Mouse (Mus musculus): ENCODE data around the gene Lipa. TPM values are rescaled to one million over a fixed set of nuclear protein-coding genes. Genes with fewer than 3 reads are reported as not detected.

The Lipa gene
- total and polyA plus RNA-seq, 2 experiments from 2014 or later, result 18.9 to 20.3 TPM

- no peak overlapping the region for H3K9ac ChIP-seq (replicated peaks; ENCODE audit: low read length)
- H3K4me2 ChIP-seq (ENCODE audit: low read depth, low read length), result no peak overlapping the region
- H3K4me3 ChIP-seq (ENCODE audit: low read length), result no peak overlapping the region
- no peak for TF ChIP-seq CTCF (IDR thresholded peaks at IDR 0.05; ENCODE audit: low read depth)
- no peaks in the 10 kb centered on the region for H3K9me3 ChIP-seq (ENCODE audit: low read length)
- no peaks in the 10 kb centered on the region; the same call in 1 of the 2 replicates for H3K4me1 ChIP-seq (ENCODE audit: insufficient read depth, low read length)
- ATAC-seq, result no peak
- H3K27ac ChIP-seq, result no peak overlapping the region
- WGBS, result 77% methylated on average over 12 of the region's 12 CpGs
- H3K36me3 ChIP-seq (ENCODE audit: insufficient read depth, low read length), result no peaks in the 10 kb centered on the region
- no peaks in the 10 kb centered on the region for H3K27me3 ChIP-seq (ENCODE audit: insufficient read depth, low read length)
- DNase-seq (ENCODE audit: low spot score), result no peak
Measured at GRCm38 (mm10) chr19:34523106-34523725, 4.1 kb downstream of the Lipa start.

- H3K36me3 ChIP-seq (ENCODE audit: insufficient read depth, low read length), result no peaks in the 10 kb centered on the region
- WGBS, result 91% methylated on average over 1 of the region's 1 CpGs
- H3K9ac ChIP-seq (replicated peaks; ENCODE audit: low read length), result no peak overlapping the region
- no peaks in the 10 kb centered on the region for H3K27me3 ChIP-seq (ENCODE audit: insufficient read depth, low read length)
- DNase-seq (ENCODE audit: low spot score), result no peak
- no peak for TF ChIP-seq CTCF (IDR thresholded peaks at IDR 0.05; ENCODE audit: low read depth)
- H3K4me2 ChIP-seq (ENCODE audit: low read depth, low read length), result no peak overlapping the region
- ATAC-seq, result no peak
- H3K27ac ChIP-seq, result no peak overlapping the region
- no peaks in the 10 kb centered on the region; the same call in 1 of the 2 replicates for H3K4me1 ChIP-seq (ENCODE audit: insufficient read depth, low read length)
- H3K4me3 ChIP-seq (ENCODE audit: low read length), result no peak overlapping the region
- H3K9me3 ChIP-seq (ENCODE audit: low read length), result no peaks in the 10 kb centered on the region
Measured at GRCm38 (mm10) chr19:34521978-34522377, 5.3 kb downstream of the Lipa start.

GRCm38 (mm10) chr19:34521361-34521760 lies 5.9 kb downstream of the Lipa start:
- no peak for DNase-seq (ENCODE audit: low spot score)
- WGBS, result 57% methylated on average over 2 of the region's 2 CpGs
- Histone ChIP-seq H3K9me3 (ENCODE audit: low read length) (no peaks in the 10 kb centered on the region), H3K4me3 (ENCODE audit: low read length) (no peak overlapping the region), H3K27me3 (ENCODE audit: insufficient read depth, low read length) (no peaks in the 10 kb centered on the region), H3K4me1 (ENCODE audit: insufficient read depth, low read length) (no peaks in the 10 kb centered on the region; the same call in 1 of the 2 replicates), H3K4me2 (ENCODE audit: low read depth, low read length) (no peak overlapping the region), H3K9ac (replicated peaks; ENCODE audit: low read length) (no peak overlapping the region), H3K27ac (no peak overlapping the region), H3K36me3 (ENCODE audit: insufficient read depth, low read length) (no peaks in the 10 kb centered on the region)
- no peak for TF ChIP-seq CTCF (IDR thresholded peaks at IDR 0.05; ENCODE audit: low read depth)
- ATAC-seq, result no peak

DNA sequence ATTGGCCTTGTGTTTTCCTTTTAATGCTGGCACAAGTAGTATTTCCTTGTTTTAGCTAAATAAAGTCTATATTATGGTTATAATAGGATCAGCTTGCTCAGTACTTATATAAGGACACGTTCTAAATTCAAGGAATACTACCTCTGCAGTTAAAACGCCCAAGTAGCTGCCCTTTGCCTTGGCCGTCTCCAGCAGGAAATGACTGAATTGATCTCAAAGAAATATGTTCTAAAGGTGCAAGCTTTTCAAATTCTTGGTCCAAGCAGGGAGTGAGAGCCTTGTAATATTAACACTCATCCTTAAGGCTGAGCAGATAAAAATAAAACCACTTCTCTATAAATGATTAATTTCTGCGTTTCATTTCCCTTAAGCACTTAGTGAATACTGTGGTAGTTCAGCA lies 7.2 kb downstream of the Lipa start:
- Histone ChIP-seq H3K36me3 (ENCODE audit: insufficient read depth, low read length) (no peaks in the 10 kb centered on the region), H3K4me3 (ENCODE audit: low read length) (no peak overlapping the region), H3K4me1 (ENCODE audit: insufficient read depth, low read length) (no peaks in the 10 kb centered on the region), H3K4me2 (ENCODE audit: low read depth, low read length) (no peak overlapping the region), H3K9ac (replicated peaks; ENCODE audit: low read length) (no peak overlapping the region), H3K27ac (no peak overlapping the region), H3K27me3 (ENCODE audit: insufficient read depth, low read length) (no peaks in the 10 kb centered on the region), H3K9me3 (ENCODE audit: low read length) (no peaks in the 10 kb centered on the region)
- ATAC-seq (no peak), DNase-seq (ENCODE audit: low spot score) (no peak)
- no peak for TF ChIP-seq CTCF (IDR thresholded peaks at IDR 0.05; ENCODE audit: low read depth)
- WGBS, result 81% methylated on average over 4 of the region's 4 CpGs

GRCm38 (mm10) chr19:34519646-34520045 lies 7.6 kb downstream of the Lipa start:
- no peak overlapping the region for H3K9ac ChIP-seq (replicated peaks; ENCODE audit: low read length)
- no peaks in the 10 kb centered on the region for H3K27me3 ChIP-seq (ENCODE audit: insufficient read depth, low read length)
- WGBS, result 91% methylated on average over 3 of the region's 3 CpGs
- TF ChIP-seq CTCF (IDR thresholded peaks at IDR 0.05; ENCODE audit: low read depth), result no peak
- DNase-seq (ENCODE audit: low spot score) (no peak), ATAC-seq (no peak)
- no peaks in the 10 kb centered on the region for H3K9me3 ChIP-seq (ENCODE audit: low read length)
- no peaks in the 10 kb centered on the region for H3K36me3 ChIP-seq (ENCODE audit: insufficient read depth, low read length)
- H3K4me2 ChIP-seq (ENCODE audit: low read depth, low read length), result no peak overlapping the region
- no peak overlapping the region for H3K4me3 ChIP-seq (ENCODE audit: low read length)
- H3K27ac ChIP-seq, result no peak overlapping the region
- no peaks in the 10 kb centered on the region for H3K4me1 ChIP-seq (ENCODE audit: insufficient read depth, low read length)

DNA sequence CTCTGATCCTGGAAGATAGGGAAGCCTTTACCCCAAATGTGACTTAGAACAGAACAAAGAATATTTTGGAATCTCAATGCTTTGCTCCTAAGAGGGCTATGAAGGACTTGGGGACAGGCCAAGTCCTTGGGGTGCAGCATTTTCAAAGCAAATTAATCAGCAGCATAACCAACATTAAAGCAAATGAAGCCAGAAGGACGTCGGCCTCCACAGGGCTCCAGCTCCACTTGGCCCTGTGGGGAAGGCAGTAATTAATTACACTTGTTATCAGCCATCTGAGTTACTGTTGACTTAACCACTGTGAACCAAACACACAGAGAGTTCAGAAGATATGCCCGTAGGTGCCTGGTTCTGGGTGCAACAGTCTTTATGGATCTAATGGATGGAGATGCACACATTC lies 8.5 kb downstream of the Lipa start:
- ATAC-seq, result no peak
- Histone ChIP-seq H3K9me3 (ENCODE audit: low read length) (no peaks in the 10 kb centered on the region), H3K4me1 (ENCODE audit: insufficient read depth, low read length) (no peaks in the 10 kb centered on the region), H3K27ac (no peak overlapping the region), H3K36me3 (ENCODE audit: insufficient read depth, low read length) (no peaks in the 10 kb centered on the region), H3K4me2 (ENCODE audit: low read depth, low read length) (no peak overlapping the region), H3K27me3 (ENCODE audit: insufficient read depth, low read length) (no peaks in the 10 kb centered on the region), H3K4me3 (ENCODE audit: low read length) (no peak overlapping the region), H3K9ac (replicated peaks; ENCODE audit: low read length) (no peak overlapping the region)
- WGBS, result 47% methylated on average over 3 of the region's 3 CpGs
- TF ChIP-seq CTCF (IDR thresholded peaks at IDR 0.05; ENCODE audit: low read depth), result no peak
- no peak for DNase-seq (ENCODE audit: low spot score)

DNA sequence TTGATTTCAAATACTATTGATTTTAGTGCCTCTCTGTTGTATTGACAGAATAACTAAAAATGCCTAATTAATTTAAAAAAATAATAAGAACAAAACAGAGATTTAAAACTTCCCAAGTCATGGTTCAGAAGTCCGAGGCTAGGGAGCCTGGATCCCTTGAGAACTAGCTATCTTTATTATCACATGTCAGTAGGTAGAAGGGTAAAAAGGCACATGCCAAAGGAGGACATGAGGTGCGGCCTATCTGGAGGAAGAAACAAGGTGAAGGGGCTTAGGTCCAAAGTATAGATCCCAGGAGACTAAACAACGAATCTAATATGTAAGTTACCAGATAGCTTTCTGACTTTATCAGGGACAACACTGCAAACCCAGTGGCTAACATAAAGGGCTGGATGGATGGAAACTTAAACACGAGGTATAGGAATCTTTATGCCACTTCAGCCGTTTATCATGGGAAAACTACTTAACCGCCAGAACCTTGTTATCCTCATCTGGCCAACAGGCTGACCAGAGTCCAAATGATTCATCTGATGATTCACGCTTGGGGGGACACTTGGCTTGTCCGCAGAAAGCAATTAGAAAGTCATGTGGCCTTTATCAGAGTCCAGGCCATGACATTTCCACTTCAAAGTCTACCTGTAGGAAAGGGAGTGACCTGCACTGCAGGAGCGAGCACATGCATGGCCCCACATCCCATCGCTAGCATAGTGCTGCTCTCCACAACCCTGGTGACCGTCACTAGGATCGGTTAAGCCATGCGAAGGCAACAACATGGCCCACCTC lies 9.3 kb downstream of the Lipa start:
- no peaks in the 10 kb centered on the region for H3K27me3 ChIP-seq (ENCODE audit: insufficient read depth, low read length)
- H3K4me2 ChIP-seq (ENCODE audit: low read depth, low read length), result no peak overlapping the region
- no peak overlapping the region for H3K4me3 ChIP-seq (ENCODE audit: low read length)
- no peaks in the 10 kb centered on the region for H3K4me1 ChIP-seq (ENCODE audit: insufficient read depth, low read length)
- 88% methylated on average over 13 of the region's 13 CpGs for WGBS
- no peak overlapping the region for H3K9ac ChIP-seq (replicated peaks; ENCODE audit: low read length)
- no peak overlapping the region for H3K27ac ChIP-seq
- ATAC-seq (no peak), DNase-seq (ENCODE audit: low spot score) (no peak)
- no peak for TF ChIP-seq CTCF (IDR thresholded peaks at IDR 0.05; ENCODE audit: low read depth)
- H3K9me3 ChIP-seq (ENCODE audit: low read length), result no peaks in the 10 kb centered on the region
- no peaks in the 10 kb centered on the region for H3K36me3 ChIP-seq (ENCODE audit: insufficient read depth, low read length)
